Mouse (Mus musculus): ENCODE results near the gene Farp1. TPM values are rescaled to one million over a fixed set of nuclear protein-coding genes. Genes with fewer than 3 reads are reported as not detected.
A peak's percentile ranks its signal among the peaks of the same experiment; 100 is the strongest.
"Not testable (repeated sequence)": the region's sequence is repeated elsewhere in the genome, so short reads cannot be mapped to it uniquely, and the experiment has no call there.

Gene Farp1
- total RNA-seq, 2 experiments from 2014 or later = 10.7 to 11.8 TPM

DNA sequence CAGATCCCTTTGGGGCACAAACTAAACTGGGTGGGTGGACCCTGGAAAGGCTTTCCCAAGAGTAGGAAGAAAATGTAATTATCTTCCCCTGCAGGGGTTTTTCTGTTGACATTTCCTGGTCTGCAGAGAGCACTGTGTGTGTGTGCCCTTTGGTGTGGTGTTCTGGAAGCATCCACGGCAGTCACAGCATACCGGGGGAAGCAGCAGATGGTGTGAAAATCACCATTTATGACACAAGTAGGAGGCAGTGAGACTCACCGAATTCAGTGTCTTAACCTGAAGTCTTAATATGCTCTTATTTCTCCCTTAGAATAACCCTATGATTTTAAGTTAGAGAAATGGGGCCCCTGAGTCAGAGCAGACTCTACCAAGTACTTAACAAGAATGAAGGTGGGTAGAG, 133.7 kb downstream of the Farp1 start:
- DNase-seq = no peak
- intact Hi-C loops (cut with DNase I; ENCODE audit: low total_unique reads) = no loop called here

DNA sequence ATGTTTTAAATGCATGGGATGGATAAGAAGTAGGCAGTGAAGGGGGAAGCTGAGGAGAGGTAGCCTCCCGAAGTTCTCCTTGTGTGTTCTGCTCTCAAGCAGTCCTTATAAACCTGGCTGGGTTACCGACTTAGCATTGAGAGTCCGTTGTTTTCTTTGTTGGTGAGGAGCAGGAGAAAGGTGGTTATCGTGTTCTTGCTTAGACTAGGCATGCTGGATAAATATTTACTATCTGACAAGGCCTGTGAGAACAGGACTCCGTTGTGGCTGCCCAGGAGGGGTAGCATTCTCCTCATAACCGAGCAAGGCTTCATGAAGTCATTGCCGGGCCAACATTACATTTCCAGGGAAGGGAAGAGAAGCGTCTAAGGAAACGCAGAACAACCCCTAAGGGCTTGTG, 135.3 kb downstream of the Farp1 start:
- intact Hi-C loops (cut with DNase I; ENCODE audit: low total_unique reads) = loop anchor here (10.0 kb wide), 1 partner anchor 54 kb away; no protein-coding TSS in a partner anchor
- DNase-seq = no peak

DNA sequence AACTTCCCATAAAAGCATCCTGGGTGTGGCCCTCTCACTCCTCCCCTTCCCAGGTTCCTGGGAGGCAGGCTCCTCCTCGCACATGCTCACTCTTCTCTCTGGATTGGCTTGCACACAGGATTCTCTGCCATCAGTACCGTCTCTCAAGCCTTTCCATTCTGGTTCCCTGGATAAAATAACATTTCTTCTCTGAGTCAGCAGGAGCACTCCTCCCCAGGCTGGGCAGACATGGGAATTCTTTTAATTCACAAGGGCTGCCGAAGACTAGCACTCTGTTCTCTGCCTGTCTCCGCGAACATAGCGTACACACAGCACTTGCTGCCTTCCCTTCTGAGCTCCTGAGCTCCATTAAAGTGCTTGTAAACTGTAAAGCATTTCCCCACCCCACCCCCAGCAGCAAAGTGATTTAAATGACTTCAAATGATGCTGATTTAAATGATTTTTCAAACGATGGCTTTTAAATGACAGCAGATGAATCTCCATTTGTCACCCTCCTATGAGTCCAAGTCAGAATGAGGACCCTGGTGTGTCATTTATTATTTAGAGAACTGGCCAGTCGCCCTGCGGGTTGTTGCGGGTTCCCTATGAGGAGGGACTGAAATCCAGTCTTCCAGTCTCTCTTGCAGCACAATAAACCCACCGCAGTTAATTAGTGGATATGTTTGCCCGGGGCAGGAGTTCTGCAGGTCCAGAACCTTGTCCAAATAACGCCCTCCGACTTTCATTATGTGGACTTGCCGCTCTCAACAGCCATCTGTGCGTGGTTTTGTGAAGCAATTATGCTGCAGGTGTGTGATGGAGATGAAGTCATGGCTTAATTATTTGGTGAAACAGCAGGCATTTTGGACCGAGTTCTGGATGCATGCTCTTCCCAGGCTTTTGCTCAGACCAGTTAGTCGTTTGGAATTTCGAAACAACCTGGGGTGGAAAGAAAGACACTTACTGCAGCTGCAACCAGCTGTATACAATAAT, 137.4 kb downstream of the Farp1 start:
- intact Hi-C loops (cut with DNase I; ENCODE audit: low total_unique reads) = loop anchor here (10.0 kb wide), 1 partner anchor 52 kb away; no protein-coding TSS in a partner anchor
- peak; percentile 23 for DNase-seq

DNA sequence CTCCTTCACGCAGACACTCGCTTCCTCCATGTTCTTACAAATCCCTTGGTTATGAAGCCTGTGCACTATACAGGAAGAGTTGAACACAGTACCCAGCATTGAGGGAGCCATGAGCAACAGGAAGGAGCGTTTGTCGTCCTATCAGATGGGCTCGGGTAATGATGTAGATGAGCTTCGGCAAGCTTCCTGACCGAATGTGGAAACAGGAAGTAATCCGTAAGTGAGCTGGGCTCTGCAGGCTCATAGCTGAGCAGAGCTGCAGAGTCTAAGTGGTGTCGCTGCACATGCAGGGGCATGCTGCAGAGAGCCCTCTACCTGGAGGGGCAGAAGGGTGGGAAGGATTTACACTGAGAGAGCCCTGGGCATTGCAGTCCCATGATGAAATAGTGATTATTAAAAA, 140.4 kb downstream of the Farp1 start:
- intact Hi-C loops (cut with DNase I; ENCODE audit: low total_unique reads) = loop anchor here (10.0 kb wide), 1 partner anchor 49 kb away; no protein-coding TSS in a partner anchor
- DNase-seq = no peak

DNA sequence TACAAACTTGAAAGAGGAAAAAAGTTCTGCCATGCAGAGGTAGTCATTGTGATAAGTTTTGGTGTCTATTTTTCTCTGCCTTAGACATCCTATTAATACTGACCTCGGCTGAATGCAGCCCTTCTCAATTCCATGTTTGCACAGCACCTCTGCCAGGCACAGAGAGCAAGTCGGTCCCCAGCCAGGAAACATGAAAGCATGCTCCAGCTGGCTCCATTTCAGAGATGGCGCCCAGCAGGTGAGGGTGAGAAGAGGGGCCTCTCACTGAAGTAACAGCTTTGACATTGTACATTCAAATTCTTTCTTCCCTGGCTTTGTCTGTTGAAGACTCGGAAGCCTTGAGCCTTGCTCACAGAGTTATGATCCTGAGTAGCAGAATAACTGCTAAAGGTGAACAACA, 140.9 kb downstream of the Farp1 start:
- peak; percentile 34 for DNase-seq
- intact Hi-C loops (cut with DNase I; ENCODE audit: low total_unique reads) = loop anchor here (10.0 kb wide), 1 partner anchor 49 kb away; no protein-coding TSS in a partner anchor

DNA sequence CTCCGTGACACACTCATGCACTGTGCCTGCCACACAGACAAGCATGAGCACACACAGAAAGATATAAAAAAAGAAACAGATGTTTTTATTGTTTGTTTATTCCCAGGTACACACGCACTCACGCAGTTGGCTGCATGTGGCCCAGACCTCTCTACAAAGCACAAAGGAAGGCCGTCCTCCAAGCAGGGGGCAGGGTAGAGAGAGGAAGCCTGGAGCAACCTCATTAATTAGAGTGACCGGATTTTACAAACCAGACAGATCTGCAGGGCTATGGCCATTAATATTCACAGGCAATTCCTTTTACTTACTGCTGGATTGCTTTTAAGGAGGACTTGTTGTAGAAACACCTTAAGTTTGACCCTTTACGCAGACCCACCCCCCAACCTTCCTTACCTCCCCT, 142.9 kb downstream of the Farp1 start:
- intact Hi-C loops (cut with DNase I; ENCODE audit: low total_unique reads) = loop anchor here (10.0 kb wide), 1 partner anchor 47 kb away; no protein-coding TSS in a partner anchor
- DNase-seq = no peak

DNA sequence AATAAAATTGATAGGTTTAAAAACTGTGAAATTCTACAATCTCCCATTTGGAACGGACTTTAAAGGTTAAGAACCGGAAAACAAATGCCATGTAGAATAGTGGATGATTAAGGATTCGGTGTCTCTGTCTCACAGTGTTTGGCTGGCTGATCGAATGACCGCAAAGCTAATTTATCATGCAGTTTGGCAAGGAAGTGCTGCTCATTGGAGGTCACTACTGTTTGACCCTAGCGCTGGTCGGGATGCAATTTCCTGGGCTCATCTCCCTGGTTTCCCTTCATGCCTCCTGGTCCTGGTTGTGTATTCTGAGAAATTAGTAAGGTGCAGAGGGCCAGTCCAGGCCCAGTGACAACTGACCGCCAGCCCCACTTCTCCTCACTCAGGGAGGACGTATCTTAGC, 145.6 kb downstream of the Farp1 start:
- DNase-seq = no peak
- intact Hi-C loops (cut with DNase I; ENCODE audit: low total_unique reads) = no loop called here

DNA sequence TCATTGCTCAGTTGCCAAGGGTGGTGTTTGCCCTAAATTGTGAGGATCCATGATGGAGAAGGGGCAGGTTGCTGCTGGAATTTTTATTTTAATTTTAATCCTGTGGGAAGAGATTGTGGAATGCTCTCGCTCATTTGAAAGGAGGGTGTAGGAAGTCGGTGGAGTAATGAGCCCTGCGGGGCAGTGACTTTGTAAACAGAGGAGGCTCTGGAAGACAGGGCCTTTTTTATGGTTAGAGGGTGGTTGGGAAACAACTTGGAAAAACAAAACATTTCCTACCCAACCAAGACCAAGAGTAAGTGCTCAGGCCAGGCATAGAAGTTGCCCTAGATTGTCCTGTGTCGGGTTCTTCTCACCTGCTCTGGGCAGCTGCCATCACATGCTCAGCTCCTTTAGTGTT, 146.8 kb downstream of the Farp1 start:
- intact Hi-C loops (cut with DNase I; ENCODE audit: low total_unique reads) = no loop called here
- no peak for DNase-seq

DNA sequence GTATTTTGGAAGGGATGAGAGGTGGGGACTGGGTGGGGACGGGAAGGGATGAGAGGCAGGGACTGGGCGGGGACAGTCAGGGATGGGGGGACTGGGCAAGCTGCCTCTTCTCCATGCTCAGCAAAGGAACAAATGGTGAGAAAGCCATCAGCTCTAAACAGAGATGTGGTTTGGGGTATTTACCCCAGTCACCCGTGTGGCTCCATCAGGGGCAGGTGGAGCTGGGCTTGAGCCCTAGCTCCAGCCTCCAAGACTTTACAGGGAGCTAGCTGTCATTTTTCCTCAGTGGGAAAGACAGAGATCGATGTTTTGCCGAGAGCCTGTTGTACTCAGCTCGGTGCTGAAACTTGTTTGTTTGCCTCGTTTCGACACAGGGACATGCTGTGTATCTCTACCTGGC, 148.0 kb downstream of the Farp1 start:
- intact Hi-C loops (cut with DNase I; ENCODE audit: low total_unique reads) = no loop called here
- DNase-seq = no peak

DNA sequence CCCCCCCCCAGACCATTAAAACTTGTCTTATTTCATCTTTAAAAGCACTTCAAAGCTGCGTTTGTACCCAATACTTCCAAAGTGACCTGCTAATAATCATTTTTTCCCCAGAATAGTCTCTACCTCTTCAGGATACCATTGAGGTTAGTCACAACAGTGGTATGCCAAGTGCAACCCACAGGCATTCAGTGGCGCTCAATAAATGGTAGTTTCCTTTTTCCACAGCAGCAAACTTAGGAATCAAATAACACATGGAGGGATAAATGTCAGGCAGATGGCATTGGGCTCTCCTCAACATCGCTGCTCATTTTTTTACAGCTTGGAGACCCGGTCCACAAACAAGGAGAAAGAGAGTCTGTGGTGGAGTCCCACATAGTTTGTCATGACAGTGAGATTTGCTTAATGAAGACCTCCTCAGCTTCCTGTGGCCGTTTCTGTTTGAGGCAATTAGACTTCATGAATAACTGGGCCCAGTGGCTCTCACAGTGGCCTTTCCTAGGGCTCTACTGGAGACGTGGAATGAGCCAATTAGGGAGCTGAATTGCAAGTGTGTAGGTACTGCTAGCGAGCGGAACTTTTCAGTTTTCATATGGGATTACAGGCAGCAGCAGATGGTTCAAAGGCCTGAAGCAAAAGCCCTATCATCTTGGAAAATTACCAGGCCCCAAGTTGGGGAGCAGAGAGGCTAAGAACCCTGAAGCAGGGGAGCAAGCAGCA, 148.6 kb downstream of the Farp1 start:
- DNase-seq = no peak
- intact Hi-C loops (cut with DNase I; ENCODE audit: low total_unique reads) = no loop called here

DNA sequence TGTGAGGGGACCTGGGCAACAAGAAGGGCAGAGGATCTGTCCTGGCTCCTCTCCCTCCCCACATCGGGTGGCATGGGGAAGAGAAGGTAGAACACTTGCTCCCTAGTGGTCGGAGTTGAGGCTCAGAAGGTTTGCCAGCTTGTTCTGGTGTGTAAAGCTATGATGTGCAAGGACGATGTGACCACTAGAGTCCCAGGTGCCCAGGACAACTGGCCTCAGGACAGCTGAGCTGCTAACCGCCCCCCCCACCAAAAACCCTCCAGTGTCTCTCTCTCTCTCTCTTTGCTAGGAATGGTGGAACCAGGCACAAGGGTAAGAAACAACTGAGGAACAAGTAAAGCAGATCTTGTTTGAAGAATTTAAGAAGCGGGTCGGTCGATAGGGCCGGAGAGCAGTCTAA, 149.4 kb downstream of the Farp1 start:
- intact Hi-C loops (cut with DNase I; ENCODE audit: low total_unique reads) = no loop called here
- no peak for DNase-seq

DNA sequence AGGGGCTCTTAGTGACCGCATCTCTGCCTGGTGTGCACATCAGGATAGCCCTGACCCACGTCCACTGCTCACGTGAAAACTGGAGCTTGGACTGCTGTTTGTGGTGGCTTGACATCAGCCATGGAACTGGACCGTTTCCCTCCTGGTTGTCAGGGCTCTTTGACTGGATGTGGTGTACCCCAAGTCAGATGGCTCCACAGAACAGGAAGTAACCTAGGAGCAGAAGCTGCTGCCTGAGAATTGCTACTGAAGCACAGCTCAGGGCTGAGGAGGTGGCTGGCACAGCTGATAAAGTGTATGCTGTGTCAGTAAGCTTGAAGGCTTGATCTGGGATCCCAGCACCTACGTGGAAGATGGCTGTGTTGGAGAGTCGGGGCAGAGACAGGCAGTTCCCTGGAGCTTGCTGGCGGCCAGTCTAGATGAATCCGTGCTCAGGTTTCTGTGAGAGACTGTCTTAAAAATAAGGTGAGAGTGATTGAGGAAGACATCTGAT, 151.4 kb downstream of the Farp1 start:
- intact Hi-C loops (cut with DNase I; ENCODE audit: low total_unique reads) = no loop called here
- no peak for DNase-seq

DNA sequence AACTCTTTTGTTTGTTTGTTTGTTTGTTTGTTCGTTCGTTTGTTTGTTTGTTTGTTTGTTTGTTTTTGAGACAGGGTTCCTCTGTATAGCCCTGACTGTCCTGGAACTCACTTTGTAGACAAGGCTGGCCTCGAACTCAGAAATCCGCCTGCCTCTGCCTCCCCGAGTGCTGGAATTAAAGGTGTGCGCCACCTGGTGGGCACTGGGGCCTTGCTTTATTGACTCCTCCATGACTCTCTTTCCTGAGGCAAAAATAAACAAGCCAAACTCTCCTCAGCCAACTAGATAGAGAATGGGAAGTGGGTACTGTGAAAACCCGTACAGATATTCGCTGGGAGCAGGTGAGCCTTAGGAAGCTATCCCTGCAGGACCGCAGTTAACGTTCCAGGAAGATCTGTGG, 154.8 kb downstream of the Farp1 start:
- DNase-seq; intact Hi-C loops (cut with DNase I; ENCODE audit: low total_unique reads): not testable (repeated sequence)

DNA sequence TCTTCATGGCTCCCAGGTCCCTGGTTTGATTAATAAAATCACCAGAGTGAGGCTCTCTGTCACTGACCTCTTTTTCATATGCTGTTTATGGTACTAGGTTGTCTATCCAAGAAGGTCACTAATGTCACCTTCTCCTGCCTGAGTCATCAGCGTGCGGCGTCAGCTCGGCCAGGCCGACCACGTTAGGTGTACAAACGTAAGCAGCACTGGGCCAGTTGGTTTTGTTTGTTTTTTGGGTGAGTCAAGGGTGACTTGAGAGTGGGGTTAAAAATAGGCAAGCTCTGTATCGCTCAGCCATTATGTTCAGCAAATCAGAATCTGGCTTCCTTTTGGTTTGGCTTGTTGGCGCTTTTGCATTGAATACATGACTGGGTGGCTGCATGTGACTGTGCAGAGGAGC, 155.4 kb downstream of the Farp1 start:
- no peak for DNase-seq
- intact Hi-C loops (cut with DNase I; ENCODE audit: low total_unique reads) = no loop called here

DNA sequence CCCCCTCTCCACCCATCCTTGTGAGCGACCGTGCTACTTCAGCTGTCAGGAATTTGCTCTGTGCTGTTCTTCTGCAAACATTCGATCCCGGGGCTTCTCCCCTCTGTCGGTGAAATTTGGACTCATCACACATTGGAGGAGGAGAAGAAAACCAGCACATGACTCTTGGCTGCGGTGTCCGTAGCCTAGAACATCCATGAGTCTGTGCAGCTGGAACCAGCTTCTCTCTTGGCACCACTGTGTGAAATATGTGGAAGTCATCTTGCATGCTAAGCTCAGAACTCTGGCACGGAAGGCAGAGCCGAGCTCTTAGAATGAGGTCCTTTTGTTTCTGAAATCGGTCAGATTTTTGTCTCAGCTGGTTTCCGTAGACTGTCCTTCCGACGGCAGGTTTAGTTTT, 156.7 kb downstream of the Farp1 start:
- peak; percentile 70 for DNase-seq
- intact Hi-C loops (cut with DNase I; ENCODE audit: low total_unique reads) = no loop called here

DNA sequence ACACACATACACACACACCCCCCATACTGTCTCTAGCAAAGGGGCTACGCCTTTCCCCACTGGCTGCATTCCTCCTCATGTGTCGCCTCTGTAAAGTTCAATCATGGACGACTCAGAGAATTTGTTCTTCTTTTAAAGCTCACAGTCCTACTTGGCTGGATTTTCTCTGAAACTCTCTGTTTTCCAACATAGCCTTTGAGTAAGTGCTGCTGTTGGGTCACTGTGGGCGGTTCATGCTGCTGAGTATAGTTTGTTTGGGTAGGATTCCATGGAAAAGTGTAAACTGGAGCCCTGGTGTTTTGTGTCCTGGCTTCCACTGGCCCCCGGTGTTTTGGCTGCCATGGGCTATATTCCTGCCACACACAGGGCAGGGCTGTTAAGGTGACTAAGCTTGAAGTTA, 157.4 kb downstream of the Farp1 start:
- intact Hi-C loops (cut with DNase I; ENCODE audit: low total_unique reads) = no loop called here
- DNase-seq = no peak

DNA sequence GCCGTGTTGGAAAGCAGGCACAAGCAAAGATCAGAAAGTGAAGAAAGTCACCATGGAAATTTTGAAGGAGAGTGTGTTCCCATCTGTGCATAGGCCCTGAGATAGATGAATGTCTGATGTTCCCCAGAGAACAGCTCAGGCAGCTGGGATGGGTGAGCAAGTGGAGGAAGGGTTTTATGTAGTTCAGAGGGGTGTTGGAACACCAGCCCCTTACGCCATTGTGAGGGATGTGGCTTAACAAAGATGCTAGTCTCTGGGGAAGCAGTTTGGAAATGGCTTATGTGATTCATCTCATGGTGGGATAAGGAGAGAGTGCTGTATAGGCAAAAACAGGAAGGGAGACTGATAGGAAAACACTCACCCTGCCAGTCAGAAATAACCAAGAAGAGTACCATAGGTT, 159.0 kb downstream of the Farp1 start:
- DNase-seq = no peak
- intact Hi-C loops (cut with DNase I; ENCODE audit: low total_unique reads) = no loop called here

DNA sequence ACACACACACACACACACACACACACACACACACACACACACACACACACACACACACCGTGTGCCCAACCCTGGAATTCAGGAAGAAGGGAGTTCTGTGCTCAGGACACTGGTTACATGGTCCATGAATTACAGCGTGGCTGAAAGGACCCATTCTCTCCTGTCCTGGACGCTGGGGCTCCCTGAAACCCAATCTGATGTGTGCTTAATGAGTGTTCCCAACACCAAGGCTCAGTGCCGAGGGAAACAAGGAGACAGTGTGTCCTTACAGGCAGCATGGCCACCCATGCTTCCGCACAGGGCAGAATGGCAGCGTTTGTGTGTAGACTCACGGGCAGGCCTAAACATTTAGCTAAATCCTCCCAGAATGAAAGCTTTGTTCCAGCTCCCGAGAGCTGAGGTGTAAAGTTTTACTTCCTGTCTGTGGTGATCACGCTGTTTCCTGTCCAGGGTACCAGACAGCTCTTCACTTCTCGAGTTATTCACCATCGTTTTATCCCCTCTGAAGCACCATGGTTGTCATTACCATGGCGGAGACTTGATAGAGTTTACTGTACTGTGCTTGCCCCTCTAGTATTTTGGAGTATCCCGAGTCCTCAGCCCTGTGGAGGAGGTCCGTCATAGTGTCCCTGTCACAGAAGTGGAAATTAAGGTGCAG, 164.0 kb downstream of the Farp1 start:
- peak; percentile 45 for DNase-seq
- intact Hi-C loops (cut with DNase I; ENCODE audit: low total_unique reads) = no loop called here

DNA sequence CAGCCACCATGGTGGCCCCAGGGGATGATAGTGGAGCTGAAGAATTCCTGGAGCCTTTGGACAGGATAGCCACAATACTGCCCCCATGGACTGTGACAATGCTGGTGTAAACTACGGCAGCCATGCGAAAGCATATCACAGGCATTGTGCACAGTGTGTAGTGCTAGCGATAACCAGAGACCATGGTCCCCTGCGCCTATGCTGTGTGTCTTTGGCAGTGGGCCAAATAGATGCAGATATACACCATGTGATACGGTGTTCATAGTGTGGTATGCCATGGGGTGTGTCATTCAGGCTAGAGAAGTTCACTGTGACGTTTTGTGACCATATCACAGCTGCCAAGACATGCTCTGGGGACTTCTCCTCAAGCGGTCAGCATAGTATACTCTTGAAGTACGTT, 164.8 kb downstream of the Farp1 start:
- intact Hi-C loops (cut with DNase I; ENCODE audit: low total_unique reads) = no loop called here
- no peak for DNase-seq

DNA sequence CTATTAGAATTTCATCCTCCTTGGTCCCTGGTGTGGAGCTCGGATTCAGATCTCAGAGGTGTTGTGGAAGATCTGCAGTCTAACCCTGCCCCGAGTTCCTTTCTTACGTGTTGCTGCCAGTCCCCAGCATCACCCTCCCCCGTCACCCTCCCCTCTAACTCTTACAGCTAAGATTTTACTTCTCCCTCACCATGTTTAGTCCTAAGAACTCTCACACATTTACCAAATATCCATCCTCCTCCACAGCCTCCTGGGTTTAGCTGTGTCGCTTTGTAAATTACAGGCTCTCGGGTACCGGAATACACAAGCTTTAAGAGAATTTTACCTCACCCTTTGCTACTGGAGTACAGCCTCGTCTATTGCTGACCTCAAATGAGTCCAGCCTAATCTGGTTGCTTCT, 165.4 kb downstream of the Farp1 start:
- intact Hi-C loops (cut with DNase I; ENCODE audit: low total_unique reads) = no loop called here
- DNase-seq = no peak

Measured in gastrocnemius, postnatal 14 days (tissue).